Mouse (Mus musculus) thymus, postnatal 10 days (tissue): ENCODE data around the gene Myo15.
A peak's percentile ranks its signal among the peaks of the same experiment; 100 is the strongest.
"Not testable (repeated sequence)": the region's sequence is repeated elsewhere in the genome, so short reads cannot be mapped to it uniquely, and the experiment has no call there.

Source experiments
- DNase-seq, 2 experiments: peaks; one replicate each; pipeline ENCODE4 v3.0.0; 2021; ENCODE audit warnings: low spot score in 2 of 2

The Myo15 gene

DNA sequence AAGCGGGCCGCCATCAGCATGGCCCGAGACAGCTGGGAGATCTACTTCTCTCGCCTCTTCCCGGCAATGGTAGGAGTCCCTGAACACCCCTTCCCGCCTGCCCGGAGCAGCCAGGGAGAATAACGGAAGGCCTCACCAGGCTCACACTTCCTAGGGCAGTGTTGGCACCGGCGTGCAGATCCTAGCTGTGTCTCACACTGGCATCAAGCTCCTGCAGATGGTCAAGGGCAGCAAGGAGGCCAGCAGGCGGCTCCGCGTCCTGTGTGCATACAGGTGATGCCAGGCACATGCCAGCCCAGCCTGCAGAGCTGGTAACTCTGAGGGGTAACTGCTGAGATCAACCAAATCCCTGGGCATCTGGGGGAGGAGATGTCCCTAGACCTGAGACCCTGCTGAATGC is 38.1 kb downstream of the Myo15 start:
- DNase-seq = no peak

DNA sequence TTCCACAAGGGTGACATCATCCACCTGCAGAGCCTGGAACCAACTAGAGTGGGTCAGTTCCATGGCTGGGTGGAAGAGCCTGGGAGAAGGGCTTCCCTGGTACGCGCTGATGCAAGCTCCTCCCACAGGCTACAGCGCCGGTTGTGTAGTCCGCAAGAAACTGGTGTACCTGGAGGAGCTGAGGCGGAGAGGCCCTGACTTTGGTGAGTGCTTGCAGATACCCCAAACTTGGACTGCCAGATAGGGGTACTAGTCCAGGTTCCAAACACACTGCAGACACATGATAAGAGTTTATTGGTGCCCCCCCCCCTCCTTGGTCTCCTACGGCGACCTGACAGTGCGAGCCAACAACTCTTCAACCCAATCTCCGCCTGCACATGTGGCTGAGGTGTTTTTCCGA is 39.8 kb downstream of the Myo15 start:
- no peak for DNase-seq

DNA sequence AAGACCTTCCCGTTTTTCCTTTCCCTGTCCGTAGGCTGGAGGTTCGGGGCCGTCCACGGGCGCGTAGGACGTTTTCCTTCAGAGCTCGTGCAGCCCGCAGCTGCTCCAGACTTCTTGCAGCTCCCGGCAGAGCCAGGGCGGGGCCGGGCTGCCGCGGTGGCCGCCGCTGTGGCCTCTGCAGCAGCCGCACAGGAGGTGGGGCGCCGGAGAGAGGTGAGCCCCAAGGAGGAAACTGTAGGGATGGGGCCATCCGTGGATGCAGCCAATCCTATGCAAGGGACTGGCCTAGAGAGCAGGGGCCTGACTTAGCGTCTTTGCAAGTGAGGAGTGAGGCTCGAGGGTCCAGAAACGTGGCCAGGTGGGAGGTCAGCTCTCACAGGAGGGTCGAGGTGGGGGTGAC is 40.4 kb downstream of the Myo15 start:
- DNase-seq = peak in 1 of 2 experiments; percentile 8

DNA sequence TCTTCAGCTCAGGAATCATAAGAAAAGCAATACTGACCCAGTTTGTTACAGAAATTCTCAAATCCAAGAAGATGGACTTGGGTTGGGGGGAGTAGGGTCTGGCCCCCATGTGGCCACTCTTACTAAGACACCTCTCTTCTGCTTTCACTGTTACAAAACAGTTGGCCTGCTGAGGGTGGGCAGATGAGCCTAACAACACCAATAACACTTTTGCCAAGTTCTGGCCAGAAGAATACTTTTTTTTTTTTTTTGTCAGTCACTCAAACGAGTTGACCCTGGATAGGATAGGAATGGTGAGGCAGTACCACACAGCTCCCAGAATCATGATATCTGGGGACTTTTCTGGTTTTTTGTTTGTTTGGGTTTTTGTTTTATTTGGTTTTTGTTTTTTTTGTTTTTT is 42.8 kb downstream of the Myo15 start:
- DNase-seq = no peak

DNA sequence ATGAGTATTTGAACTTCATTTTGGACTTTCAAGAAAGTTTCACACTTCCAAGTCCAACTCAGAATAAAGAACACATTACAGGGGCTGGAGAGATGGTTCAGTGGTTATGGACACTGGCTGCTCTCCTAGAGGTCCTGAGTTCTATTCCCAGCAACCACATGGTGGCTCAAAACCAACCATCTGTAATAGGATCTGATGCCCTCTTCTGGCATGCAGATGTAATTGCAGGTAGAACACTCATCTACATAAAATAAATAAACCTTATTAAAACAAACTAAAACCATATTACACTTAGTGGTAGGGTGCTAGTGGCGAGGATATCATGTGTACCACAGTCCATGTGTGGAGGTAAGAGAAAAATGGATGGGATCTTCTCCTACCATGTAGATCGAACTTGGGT is 43.4 kb downstream of the Myo15 start:
- DNase-seq = no peak

DNA sequence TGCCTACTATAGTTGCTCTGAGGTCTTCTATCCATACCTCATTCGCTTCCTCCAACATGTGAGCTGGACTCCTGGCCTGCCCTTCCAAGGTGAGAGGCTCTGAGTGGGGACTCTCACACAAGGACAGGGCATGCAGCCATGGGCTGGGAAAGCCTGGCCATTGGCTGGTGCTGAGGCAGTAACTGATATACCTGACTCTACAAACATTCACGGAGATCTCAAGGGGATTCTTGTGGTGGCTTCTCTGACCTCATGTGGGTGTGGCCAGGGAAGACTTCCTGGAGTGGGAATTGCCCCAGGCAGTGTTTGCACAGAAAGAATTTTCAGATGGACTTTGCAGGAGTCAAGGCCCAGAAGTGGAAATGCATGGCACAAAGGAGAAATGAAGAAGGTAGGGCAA is 45.8 kb downstream of the Myo15 start:
- no peak for DNase-seq

DNA sequence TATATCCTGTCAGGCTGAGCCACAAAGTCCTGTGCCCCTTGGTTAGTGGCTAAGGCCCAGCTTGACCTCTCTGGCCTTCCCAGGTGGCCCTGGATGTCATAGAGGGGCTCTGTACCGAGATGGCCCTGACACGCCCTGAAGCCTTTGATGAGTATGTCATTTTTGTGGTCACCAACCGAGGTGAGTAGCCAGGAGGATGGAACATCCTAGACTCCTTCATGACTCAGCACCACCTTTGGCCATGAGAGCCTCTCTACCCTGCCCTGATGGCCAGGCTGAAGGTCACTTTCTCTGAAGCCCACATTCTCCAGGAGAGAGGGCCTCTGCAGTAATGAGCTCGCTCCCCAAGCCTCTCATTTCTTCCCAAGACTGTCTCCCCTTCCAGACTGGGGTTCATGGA is 49.2 kb downstream of the Myo15 start:
- no peak for DNase-seq

DNA sequence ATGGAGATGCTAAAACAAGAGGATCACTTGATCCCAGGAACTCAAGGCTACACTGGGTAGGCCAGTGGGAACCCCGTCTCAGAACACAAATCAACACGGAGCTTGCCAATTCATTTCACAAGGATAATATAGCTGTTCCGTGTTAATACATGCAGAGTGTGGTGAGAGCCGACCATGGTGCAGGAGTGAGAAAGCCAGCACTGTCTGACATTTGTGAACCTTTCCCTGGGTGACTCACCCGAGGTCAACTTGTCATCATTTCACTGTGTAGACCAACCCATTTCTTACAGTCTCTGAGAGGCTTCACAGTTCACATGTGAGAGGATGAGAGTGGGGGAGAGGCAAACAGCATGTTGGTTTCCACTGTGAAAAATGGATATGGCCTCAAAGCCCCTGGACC is 52.9 kb downstream of the Myo15 start:
- DNase-seq = no peak

DNA sequence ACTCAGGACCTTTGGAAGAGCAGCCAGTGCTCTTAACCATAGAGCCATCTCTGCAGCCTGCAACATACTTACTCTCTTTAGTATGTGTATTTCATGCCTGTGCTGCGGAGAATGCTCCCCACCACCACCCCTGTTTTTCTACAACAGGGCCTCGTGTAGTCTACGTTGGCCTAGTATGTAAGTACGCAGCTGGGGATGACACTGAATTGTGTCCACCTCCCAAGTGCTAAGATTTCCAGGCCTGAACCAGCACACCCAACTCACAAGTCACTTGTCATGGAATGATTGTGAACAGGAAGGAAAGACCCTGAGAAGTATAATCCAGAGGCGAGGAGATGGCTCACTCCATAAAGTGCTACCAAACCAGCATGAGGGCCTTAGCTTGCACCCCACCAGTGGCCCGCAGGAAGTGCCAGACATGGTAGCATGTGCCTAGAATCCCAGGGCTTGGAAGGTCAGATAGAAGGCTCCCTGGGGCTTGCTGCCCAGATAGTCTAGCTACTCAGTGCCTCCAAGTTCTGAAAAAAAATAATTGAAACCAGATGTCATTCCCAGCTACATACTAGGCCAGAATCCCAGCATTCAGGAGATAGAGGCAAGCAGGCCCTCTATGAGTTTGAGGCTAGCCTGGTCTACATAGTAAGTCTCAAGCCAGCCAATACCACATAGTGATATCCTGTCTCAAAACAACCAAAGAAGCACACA is 53.7 kb downstream of the Myo15 start:
- no peak for DNase-seq

DNA sequence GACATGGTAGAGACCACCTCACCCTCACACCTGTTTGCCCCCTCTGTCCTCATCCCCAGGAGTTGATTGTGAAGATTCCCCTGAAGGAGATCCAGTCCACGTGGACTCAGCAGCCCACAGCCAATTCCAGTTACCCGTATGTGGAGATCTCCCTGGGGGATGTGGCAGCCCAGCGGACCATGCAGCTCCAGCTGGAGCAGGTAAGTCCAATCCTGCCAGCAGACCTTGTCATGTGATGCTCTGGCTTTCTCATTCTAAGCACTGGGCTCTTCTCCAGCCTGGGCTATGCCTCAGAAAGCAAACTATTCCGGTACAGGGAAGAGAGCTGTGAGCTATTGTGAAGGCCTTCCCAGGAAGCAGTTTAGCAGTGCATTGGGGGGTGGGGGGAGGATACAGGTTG is 57.3 kb downstream of the Myo15 start:
- no peak for DNase-seq

DNA sequence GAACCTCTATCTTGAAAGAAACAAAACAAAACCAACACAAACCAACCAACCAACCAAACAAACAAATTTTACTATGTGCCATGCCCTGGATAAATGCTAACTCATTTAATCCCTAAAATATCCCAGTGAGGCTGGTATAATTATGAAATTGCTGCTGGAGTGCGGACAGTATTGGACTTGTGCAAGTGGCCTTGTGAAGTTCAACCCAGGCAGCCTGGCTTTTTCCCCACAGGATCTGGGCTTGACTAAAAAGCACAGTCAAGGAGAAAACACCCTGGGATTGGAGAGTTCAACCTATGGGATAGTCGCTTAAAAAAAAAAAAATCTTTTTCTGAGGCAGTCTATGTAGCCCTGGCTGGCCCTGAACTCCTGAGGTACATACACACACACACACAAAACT is 66.5 kb downstream of the Myo15 start:
- no peak for DNase-seq

DNA sequence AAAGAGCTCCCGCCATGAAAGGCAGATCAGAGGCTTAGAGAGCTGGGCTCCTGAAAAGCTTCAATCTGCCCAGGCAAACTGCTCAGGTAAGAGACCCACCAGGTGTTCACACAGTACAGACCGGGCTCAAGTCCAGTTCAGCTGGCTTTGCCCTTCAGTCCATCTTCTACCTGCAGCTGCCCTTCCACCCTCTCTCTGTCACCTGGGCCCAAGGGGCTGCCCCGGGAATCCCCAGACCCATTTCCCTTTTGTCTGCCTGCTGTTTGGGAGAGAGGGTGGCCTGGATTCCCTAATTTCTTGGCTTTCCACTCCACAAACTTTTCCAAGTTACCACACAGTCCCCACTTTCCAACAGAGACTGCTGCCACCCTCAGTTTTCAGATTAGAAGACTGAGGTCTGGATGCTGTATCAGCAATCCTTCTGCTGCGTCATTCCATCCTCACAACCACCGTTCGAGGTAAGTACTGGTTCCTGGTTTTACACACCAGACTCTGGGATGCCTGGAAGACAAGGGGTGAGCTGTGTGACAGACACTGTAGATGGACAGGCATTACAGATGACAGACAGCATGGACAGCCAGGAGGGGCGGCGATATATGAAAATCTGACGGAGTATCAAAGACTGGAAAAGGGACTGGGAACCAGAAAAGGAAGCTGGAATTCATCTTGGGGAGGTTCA is 67.2 kb downstream of the Myo15 start, which contains the start of gene Alkbh5:
Alkbh5 (plus strand) TSS at position 202 of the 679 bp plus-strand sequence.
- no peak for DNase-seq

DNA sequence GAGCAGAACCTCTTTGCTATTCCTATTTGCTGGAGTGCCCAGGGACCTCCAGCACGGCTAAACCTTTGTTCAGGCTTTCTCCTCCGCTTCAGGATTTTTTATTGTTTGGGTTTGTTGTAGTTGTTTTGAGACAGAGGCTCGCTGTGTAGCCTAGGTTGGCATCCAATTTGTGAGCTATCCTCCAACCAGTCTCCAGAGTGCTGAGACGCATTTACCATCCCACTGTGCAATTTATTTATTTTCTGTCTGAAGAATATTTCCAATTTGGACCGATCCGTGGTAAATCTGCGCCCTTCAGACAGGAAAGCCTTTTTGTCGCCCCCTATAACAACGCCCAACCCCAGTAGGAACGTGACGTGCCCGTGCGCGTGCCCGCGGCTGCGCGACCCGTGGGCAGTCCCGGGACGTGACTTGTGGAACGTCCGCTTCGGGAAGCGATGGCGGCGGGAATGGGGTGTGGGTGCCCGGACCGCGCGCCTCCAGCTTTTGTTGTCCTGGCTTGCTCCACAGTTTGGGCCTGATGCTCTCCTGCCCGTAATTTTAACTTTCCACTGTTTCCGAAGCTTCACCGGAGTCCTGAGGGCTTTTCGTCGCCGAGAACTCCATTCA is 67.8 kb downstream of the Myo15 start:
- peak; percentile 82 to 86 for DNase-seq

DNA sequence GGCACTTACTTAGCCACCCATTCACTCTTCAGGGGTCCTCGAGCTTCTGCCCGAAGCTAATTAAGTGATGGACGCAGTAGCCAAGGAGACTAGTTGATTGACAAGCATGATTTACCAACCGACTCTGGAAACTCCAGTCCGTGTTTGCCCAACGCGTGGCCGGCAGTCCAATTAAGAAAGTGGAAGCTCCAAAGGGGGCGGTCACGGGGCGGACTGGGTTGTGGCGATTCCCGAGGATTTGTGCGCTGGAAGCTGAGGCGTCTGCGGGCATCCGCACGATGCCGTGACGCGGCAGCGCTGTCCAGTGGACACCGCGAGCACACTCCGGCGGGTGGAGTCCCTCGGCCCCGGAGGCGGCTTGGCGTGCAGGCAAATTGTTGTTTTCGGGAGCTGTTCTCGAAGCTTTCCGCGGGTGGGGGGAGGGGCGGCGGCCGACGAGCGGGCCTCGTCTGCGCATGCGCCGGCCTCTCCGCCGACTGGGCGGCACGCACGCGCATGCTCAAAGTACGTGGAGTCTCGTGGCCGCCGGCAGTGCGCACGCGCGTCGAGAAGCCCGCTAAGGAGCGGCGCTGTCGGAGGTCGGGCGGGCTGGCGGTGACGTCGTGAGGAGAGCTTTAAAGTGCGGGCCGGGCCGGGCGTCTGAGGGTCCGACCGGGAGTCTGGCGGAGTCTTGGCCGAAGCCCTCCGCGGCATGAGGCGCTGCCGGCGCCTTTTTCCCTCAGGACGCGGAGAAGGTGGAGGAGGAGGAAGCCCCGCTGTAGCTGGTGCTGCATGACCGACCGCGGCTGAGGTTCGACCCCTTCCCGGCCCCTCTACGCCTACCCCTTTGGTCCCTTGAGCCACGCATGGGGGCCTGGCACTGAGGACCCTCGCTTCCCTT is 68.6 kb downstream of the Myo15 start:
- peak; percentile 88 to 94 for DNase-seq

DNA sequence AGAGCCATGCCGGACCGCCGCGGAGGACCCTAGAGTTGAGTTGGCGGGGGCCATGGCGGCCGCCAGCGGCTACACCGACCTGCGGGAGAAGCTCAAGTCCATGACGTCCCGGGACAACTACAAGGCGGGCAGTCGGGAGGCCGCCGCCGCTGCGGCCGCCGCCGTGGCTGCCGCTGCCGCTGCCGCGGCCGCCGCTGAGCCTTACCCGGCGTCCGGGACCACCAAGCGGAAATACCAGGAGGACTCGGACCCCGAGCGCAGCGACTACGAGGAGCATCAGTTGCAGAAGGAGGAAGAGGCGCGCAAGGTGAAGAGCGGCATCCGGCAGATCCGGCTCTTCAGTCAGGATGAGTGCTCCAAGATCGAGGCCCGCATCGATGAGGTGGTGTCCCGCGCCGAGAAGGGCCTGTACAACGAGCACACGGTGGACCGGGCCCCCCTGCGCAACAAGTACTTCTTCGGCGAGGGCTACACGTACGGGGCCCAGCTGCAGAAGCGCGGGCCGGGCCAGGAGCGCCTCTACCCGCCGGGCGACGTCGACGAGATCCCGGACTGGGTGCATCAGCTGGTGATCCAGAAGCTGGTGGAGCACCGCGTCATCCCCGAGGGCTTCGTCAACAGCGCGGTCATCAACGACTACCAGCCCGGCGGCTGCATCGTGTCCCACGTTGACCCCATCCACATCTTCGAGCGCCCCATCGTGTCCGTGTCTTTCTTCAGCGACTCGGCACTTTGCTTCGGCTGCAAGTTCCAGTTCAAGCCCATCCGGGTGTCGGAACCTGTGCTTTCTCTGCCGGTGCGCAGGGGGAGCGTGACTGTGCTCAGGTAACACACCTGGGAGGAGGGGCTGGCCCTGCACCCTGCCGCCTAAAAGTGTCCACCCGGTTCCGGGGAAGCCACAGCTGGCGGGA is 69.5 kb downstream of the Myo15 start:
- peak; percentile 54 to 62 for DNase-seq

DNA sequence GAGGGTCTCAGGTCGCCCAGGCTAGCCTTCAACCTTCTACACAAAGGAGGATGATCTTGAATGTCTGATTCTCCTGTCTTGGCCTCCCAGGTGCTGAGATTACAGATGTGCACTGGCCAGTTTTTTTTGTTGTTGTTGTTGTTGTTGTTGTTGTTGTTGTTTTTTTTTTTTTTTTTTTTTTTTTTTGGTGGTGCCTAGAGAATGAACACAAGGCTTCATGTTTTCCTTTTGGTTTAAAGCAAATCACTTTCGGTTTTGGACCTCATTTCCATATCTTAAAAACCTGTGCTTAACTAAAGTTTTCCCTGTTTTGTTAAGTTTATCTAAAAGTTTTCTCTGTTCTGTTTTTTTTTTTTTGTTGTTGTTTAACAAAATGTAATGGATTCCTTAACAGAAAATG is 70.4 kb downstream of the Myo15 start:
- no peak for DNase-seq

DNA sequence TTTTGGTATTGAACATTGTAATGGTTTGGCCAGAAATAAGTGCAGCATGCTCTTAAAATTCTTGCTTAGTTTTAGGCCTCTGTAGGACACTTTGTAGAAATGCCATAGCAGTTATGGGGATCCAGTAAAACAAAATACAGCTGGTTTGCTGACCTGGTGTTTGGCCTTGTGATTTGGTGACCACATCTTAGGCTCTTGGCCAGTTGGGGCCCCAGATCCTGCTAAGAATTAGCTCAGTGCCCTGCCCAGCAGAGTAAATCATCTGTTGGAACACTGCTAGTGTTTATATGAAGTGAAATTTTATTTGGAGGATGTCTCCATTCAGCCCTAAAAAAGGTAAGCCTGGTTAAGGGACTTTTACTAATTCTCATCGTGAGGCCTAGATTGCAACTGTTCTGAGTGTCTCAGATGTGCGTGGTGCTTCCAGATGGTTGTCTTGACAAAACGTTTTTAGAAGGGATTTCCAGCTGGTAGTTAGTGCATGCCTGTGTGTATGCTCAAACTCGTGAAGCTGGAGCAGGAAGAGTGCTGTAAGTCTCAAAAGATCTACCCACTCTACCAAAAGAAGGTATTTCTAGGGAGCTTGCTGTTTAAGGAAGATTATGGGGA is 71.0 kb downstream of the Myo15 start:
- DNase-seq = no peak

DNA sequence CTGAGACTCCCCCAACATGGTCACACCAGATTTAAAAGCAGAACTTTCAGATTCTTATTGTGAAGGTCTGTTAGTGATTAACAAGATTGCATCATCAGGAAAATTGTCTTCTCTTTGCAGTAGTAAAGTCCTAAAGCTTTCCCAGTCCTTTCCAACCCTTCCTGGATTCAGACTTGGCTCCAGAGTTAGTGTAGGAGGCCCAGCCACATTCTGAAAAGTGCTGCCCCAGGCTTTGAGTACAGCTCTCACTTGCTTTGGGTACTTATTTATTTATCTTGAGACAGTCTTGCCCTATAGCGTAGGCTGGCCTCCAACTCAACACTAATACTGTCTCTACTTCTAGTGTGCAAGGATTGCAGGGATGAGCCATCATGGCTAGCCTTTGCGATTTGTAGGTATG is 71.6 kb downstream of the Myo15 start:
- no peak for DNase-seq

DNA sequence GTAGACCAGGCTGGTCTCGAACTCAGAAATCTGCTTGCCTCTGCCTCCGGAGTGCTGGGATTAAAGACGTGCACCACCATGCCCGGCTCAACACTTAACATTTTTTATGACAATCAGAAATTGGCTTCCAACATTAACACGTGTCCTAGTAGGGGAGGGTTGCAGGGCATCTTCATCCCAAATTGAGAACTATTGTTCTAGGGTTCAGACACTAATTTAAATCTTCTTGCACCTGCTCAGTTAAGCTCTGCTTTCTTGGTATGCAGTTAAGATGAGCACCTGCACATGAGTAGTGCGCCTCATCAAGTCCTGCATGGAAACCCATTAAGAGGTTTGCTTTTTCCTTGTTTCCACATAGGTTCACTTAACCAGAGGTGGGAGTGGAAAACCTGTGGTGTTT is 72.7 kb downstream of the Myo15 start:
- DNase-seq = no peak

DNA sequence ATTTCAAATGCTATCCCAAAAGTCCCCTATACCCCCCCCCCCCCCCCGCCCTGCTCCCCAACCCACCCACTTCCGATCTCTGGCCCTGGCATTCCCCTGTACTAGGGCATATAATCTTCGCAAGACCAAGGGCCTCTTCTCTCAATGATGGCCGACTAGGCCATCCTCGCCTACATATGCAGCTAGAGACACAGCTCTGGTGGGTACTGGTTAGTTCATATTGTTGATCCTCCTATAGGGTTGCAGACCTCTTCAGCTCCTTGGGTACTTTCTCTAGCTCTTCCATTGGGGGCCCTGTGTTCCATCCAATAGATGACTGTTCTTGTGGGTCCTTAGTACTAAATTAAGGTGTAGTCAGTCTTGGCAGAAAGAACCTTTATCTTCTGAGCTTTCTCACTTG is 74.1 kb downstream of the Myo15 start:
- not testable (repeated sequence) for DNase-seq

DNA sequence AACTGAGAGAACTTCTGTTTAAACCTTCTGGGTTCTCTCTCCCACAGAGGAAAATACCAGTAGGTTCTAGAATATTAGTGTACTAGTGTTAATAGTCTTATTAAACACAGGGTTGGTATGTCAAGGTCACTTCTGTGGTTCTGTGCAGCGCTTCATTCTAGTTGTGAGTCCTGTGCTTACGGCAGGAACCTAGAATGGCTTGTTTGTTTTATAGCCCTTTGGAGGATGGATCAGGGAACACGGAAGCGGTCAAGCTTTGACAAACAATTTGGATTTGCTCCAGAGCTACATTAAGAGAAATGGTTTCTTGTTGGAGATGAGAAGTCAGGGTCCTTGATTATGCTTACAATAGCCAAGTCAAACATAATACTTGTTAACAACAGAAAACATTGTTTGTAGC is 76.3 kb downstream of the Myo15 start:
- DNase-seq = no peak
